Mouse (Mus musculus): Measurements from ENCODE around the gene Rbm20.
A peak's percentile ranks its signal among the peaks of the same experiment; 100 is the strongest.

DNA sequence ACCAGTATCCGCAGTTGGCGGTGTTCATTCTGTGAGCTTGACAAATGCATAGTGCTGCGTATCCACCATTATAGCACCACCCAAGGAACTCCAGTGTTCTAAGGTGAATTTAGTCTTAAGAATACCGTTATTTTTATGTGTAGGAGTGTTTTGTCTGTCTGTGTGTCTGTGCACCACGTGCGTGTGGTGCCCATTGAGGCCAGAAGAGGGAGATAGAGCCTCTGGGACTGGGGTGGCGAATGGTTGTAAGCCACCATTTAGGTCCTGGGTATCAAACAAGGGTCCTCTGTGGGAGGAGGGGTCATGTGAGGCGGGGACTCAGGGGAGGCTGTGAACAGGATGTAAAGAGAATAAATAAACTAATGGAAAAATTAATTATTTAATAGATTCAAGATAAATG lies 72.2 kb downstream of the Rbm20 start:
- peak; percentile 30; the same call in 1 of the 2 replicates for TF ChIP-seq CTCF (IDR thresholded peaks at IDR 0.05; ENCODE audit: low read depth)
- no peak for TF ChIP-seq EP300 (IDR thresholded peaks at IDR 0.05; ENCODE audit: low read depth)
